Mouse (Mus musculus): Measurements from ENCODE around the gene Ctnna3.

GRCm38 (mm10) chr10:64373288-64373687, 943.4 kb downstream of the Ctnna3 start:
- TF ChIP-seq CTCF (IDR thresholded peaks at IDR 0.05; ENCODE audit: low read depth): no peak
- no peak for TF ChIP-seq EP300 (IDR thresholded peaks at IDR 0.05; ENCODE audit: low read depth)
